Mouse (Mus musculus): ENCODE measurements around the gene 1700019N19Rik.

Gene 1700019N19Rik

DNA sequence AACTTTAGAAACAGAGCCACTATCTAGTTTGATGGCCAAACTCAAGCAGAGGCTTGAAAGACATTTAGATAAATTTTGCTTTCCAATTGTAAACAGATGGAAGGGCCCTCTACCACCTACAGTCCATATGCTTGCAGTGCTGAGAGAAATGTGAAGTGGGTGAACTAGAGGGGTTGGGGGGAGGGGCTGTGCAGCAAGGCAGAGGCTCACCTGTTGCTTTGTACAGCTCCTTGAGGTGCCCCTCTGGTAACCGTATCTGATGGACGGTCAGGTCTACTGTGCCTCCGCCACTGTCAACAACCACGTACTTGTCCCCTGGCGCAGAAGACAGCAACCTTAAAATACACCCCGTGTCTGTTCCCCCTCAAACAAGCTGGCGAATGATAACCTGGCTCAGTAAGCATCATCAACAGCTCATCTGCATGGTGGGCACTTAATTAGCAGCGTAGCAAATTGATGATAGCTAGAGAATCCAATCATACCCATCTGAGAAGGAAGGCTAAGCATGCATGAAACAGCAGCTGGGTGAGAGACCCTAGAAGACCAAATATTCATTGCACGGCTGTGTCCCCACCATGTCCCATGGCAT is 11.0 kb upstream of the 1700019N19Rik start:
- no peak for DNase-seq

DNA sequence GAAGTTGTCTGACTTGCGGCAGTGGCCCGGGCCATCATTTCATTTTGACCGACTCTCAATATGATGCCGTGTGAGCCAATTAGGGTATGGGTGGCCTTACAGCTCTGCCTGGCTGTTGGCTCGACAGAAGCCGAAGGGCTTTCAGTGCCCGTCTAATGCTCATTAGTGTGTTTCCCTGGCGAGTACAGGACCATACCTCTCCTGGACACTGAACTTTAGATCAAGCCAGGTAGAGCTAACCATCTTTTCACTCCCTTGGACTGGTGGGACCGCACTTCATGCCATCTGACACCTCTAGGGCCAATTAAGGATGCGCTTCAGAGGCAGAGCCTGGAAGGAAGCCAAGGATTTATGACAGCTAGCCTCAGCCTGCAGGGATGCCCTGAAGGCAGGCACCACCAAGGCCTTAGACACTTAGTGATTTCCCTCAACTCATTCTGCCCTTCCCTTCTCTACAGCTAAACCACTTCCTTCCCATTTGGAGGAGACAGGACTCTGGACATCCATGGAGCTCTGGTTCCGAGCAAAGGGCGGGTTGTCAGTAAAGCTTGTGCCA is 931 bp upstream of the 1700019N19Rik start:
- no peak for DNase-seq

DNA sequence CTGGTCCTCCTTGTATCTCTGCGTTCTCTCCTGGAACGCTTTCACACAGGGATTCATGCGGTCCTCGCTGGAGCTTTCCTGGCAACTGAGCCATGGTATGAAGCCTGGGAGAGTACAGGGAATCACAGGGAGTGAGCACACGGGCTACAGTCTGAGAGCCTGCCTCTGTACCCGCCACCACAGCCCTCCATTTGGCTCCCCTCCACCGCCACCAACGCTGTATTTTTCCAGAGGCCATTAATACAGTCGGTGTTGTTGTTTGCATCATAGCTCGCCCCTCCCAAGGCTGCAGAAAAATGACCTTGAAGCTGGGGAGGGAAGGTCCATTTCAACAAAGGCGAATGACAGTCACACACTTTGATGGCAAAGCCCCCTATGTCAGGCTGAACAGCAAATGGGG is 5.1 kb downstream of the 1700019N19Rik start:
- DNase-seq: no peak

DNA sequence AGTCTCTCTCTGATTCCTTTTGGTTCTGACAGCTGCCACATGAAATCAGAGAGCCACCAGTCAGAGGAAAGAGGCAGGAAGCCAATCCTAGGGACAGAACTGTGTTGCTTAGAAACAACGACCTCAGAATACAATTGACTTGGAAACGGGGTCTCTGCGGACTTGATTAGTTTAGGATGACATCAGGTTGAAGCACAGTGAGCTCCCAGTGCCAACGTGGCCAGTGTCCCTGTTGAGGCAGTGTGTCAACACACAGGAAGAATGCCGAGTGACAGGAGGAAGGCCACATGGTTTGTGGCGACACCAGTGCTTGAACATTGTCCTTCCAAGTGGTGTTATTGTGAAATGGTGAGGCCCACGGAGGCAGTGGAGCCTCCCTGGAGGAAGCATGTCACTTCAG is 10.3 kb downstream of the 1700019N19Rik start:
- no peak for DNase-seq

DNA sequence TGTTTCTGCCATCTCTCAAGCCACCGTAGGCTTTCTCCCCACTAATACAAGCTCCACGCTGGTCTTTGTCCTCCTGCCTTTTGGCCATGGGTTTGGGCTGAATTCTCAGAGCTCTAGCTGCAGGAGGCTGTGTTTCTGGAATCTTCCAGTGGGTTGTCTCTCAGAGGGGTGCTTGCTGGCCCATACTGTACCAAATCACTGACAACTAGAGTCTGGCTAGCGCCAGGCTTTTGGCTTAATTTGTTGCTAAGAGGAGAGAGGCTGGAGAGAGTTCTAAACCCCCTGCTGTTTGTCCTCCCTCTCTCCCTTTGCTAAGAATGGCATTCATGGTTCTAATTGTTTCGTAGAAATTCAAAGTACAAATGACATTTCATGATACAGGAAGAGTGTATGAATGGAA is 12.7 kb downstream of the 1700019N19Rik start:
- DNase-seq: no peak

DNA sequence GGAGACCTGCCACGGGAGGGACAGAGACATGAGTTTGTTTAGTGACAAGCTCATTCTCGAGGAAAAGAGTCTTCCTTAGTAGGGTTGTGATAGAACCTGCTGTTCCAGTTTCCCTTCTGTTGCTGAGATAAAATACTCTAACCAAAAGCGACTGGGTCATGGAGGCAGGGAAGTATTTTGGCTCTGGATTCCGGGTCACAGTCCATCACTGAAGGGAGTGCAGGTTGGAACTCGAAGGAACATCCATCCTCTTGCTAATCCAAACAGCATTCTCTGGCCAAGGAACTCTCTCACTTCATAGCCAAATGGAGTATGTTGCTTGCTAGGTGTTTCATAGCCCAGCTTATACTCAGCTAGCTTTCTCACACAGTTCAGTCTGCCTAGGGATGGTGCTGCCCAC is 17.8 kb downstream of the 1700019N19Rik start:
- DNase-seq: no peak

DNA sequence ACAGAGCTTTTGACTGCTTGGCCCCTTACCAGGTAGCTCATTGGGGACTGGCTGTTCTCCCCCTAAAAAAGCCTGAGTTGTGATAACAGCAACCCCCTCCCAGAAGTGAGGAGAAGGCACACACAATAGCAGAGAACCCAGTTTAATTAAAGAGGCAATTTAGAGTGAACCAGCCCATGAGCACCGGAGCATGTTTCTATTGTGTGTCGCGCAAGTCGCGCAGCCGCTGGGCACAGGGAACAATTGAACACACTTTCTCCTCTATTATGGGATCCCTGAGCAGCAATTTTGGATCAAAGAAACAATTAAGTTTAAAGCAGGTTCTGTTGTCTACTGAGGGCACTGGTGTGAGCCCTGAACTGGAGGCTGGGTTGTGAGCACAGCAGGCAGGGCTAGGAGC is 26.9 kb downstream of the 1700019N19Rik start:
- no peak for DNase-seq

DNA sequence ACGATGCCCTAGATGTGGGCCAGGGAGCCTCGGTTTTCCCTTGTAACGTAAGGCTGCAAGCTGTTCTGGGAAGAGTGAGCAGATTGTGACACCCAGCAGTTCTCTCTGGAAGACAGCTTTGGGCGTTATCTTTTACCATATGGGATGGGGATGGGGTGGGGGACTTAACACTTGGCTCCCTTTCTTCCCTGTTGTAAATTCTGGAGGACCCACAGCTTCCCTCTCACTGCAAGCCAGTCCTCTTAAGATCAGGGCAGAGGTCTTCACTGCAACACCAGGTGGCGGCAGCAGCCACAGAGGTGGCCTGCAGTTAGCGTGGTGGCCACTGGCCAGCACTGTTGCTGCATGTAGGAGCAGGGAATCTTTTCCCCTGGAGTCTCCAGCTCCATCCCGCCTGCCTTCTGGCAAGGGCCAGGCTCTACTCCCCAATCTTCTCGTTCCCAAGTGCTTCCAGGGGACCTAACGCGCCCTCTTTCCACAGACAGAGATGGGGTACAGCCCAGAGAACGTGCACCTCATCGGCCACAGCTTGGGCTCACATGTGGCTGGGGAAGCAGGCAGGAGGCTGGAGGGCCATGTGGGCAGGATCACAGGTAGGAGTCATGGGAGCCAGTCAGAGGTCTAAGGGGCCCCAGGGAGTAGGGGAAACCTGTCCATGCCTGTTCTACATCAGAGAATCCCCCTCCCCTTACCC is 31.3 kb downstream of the 1700019N19Rik start:
- peak; percentile 84 to 91 for DNase-seq

DNA sequence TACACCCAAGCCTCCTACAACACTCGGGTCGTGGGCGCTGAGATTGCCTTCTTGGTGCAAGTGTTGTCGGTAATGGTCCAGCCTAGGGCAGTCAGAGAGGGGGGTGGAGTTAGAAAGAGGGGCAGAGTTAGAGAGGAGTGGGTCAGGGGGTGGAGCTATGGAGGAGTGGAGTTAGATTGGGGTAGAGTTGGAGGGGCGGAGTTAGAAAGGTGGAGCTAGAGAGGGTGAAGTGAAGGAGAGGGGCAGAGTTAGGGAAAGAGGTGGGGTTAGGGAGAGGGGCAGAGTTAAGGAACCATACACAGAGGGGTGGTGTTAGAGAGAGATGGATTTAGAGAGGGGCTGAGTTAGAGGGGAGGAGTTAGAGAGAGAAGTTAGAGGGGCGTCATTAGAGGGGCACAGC is 31.9 kb downstream of the 1700019N19Rik start:
- DNase-seq: no peak

DNA sequence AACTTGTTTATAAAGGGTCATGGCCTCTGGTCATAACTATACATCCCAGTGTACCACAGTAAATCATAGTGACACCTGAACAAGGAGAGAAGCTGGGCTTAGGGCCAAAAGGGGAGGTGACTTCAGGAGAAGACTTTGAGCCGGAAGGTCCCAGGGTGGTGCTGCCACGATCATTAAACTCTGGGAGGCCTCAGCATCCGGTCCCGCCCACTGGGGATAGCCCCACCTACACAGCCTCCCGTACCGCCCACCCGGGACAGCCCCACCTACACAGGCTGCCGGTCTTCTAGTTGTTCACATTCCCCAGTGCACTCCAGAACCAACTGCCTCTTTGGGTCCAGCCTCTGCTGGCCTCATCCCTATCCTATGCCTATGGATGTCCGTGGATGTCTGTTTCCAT is 34.8 kb downstream of the 1700019N19Rik start, which contains the start of gene Pnliprp2:
Pnliprp2 (plus strand) TSS at position 297 of the 400 bp plus-strand sequence.
- peak; percentile 72 to 83 for DNase-seq

DNA sequence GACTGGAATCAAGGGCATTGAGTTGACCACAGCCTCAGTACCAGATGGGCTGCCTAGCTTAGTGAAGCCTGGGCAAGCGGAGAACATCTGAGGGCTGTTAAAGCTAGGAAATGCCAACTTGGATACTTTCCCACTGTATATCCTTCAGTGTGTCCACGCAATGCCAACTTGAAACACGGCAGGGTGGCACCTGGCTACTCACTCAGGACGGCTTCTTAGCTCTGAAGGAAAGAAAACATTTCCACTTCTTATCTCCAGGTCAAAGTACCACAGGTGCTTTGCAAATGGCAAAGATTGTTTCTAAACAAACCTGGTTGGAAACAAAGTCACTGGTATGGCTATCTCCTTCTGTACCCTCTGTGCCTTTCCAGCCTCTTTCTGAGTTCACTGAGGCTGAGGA is 35.4 kb downstream of the 1700019N19Rik start:
- no peak for DNase-seq

DNA sequence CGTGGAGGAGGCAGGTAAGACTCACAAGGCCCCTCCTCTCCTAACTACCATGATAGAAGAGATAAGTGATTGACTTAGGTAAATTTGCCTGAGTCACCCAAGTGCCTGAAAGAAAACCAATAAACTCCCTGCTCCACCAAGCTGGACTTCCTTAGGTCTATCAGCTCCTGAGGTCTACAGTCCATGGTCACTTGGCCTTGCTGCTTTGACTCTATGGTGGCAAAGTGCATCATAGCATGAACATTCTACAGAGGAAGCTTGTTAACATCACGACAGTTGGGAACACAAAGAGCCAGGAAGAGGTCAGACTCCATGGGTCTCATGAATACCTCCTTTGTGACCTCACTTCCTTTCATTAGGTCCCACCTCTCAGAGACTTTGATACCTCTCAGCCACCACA is 42.8 kb downstream of the 1700019N19Rik start:
- DNase-seq: no peak

DNA sequence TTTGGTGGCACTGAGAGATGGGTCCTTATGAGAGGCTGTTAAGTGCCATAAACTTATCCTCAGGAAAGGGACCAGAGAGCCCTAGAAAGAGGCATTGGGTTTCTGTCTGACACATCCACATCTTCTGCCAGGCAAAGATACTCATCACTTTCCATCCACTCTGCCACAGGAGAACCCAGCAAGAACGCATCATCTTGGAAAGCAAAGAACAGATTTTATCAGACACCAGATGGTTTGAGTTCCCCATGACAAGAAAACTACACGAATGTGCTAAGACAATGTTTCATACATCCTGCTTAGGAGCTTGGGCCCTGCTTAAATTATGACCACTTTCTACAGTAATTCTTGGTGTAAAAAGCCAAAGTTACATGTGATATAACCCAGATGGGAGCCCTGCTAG is 43.4 kb downstream of the 1700019N19Rik start:
- DNase-seq: no peak

DNA sequence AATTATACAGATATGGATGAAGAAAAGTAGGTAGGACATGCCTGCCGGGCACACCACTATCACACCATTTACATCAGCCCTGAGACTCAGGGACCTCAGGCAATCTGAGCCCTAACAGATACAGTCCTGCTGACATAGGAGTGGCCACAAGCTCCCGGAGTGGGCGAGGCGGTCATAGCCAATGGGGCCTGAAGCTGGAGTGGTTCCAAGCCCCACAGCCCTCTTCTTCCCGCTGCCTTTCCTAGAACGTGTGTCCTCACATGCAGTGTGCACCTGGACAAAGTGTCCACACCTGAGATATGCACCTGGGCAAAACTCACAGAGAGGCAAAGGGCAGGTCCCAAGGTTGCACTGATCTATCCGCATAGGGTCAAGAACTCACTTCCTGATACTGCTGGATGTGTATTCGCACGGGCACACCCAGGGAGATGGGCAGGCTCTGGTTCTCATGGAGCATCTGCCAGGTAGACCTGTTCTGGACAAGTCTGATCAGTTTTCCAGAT is 46.7 kb downstream of the 1700019N19Rik start:
- DNase-seq: no peak

DNA sequence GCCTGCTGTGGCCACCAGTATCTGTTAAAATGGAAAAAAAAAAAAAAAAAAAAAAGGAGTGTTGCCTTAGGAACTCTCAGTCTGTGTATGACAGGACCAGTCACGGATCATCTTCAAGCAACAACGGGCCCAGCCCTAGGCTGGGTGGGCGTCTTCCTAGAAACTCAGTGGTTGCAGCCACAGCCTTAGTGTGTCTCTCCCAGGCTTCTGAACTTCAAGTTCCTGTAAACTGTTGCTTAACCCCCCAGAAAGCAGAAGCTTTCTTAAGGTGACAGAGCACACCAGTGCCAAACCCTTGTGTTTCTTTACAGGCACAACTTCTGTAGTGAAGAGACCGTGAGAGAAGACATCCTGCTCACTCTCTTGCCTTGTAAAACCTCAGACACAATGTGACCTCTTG is 50.5 kb downstream of the 1700019N19Rik start:
- no peak for DNase-seq

DNA sequence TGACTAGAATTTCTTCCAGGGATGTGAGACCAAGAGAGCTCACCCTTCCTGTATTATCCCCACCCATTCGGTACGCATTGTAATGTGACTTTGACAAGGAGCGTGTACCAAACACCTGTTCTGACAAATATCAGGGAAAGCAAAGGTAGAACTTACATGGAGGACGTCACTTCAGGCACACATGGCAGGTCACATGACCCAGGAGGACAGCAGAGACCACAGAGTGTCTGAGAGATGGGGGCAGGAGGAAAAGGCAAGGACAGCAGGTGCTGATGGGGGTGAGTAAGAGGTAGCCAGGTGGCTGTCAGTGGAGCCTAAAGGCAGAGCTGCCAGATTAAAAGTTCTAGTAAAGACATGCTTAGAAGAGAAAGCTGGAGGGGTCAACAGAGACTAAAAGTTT is 51.5 kb downstream of the 1700019N19Rik start:
- DNase-seq: no peak

DNA sequence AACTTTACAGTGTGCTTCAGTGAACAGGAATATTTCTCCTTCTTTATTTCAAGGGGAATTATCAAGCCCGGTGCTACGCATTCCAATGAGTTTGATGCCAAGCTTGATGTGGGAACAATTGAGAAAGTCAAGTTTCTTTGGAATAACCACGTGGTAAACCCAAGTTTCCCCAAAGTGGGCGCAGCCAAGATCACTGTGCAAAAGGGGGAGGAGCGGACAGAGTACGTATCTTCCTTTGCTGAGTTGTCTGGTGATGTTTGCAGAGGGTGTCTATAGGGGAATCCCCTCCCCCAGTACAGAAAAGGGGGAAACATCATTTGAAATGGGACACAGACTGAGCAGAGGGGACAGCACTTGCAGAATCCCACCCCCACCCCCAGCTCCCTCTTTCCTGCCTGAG is 53.2 kb downstream of the 1700019N19Rik start:
- DNase-seq: no peak

DNA sequence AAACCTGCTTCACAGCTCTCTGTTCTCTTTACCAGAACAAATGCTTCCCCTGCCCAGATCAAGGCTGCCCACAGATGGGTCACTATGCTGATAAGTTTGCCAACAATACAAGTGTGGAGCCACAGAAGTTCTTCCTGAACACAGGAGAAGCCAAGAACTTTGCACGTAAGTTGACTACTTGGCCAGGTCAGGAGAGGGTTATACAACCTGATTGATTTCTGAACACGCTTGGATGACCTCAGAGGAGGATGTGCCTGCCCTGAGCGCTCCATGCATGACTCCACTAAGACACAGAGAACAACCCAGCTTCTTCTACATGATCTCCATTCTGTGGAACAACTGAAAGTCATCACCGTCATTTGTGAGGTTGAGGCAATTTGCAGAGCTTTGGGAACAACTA is 56.1 kb downstream of the 1700019N19Rik start:
- DNase-seq: no peak

All from kidney, postnatal 4 days (tissue).